20 mouse cellular contexts compared by ENCODE assay signal in genomic region chr6:110467661-110468060, GRCm38 (mm10).
A peak's percentile ranks its signal among the peaks of the same experiment; 100 is the strongest.
DNase-seq lines count a peak whose midpoint lies in the region; ATAC-seq and TF ChIP-seq lines count a peak whose summit lies in the region.
"Had no signal": no experiment of that assay in that cellular context is flagged by ENCODE, and none has a peak within 500 bp of the region (broad histone marks: within the 10 kb centered on the region; RNA-seq: fewer than 3 reads in every experiment).

No protein-coding gene starts in this region.

- H3K9me3 ChIP-seq in heart, embryonic 12.5 days (replicated peaks), result no peaks in the 10 kb centered on the region
- H3K9me3 ChIP-seq: embryonic facial prominence, embryonic 10.5 days; forebrain, embryonic 15.5 days; hindbrain, embryonic 10.5 days; hindbrain, embryonic 15.5 days had no signal

- no peak overlapping the region for H3K27ac ChIP-seq in heart, embryonic 12.5 days (ENCODE audit: poor library complexity, severe bottlenecking)
- H3K27ac ChIP-seq: embryonic facial prominence, embryonic 10.5 days; forebrain, embryonic 15.5 days; heart, adult 2 months; hindbrain, embryonic 10.5 days; hindbrain, embryonic 15.5 days had no signal

- H3K27me3 ChIP-seq in C2C12 (ENCODE audit: control insufficient read depth, insufficient read depth, insufficient read length), result no peaks in the 10 kb centered on the region
- H3K27me3 ChIP-seq in heart, embryonic 12.5 days (replicated peaks), result no peaks in the 10 kb centered on the region
- H3K27me3 ChIP-seq: forebrain, embryonic 15.5 days; hindbrain, embryonic 15.5 days had no signal

- no peak for TF ChIP-seq CTCF in C2C12 (IDR thresholded peaks at IDR 0.05; ENCODE audit: control insufficient read depth, insufficient read depth, insufficient read length)

- intact Hi-C loops in gastrocnemius, postnatal 14 days (cut with DNase I; ENCODE audit: low total_unique reads), result no loop called here

- no peak overlapping the region for H3K4me3 ChIP-seq in C2C12 (ENCODE audit: insufficient read depth, poor library complexity, severe bottlenecking)
- no peak overlapping the region for H3K4me3 ChIP-seq in heart, embryonic 12.5 days
- H3K4me3 ChIP-seq: embryonic facial prominence, embryonic 10.5 days; erythroblast, embryonic 14.5 days; forebrain, embryonic 15.5 days; heart, adult 2 months; hindbrain, embryonic 10.5 days; hindbrain, embryonic 15.5 days had no signal

- H3K79me3 ChIP-seq in C2C12 (ENCODE audit: low read depth), result no peaks in the 10 kb centered on the region

- no peak for ATAC-seq in heart, embryonic 12.5 days (ENCODE audit: insufficient number of reproducible peaks, low FRiP score)
- ATAC-seq: forebrain, embryonic 15.5 days; intestine, embryonic 16.5 days had no signal

- no peaks in the 10 kb centered on the region for H3K79me2 ChIP-seq in C2C12 (ENCODE audit: control insufficient read depth, insufficient read depth)

- no peak overlapping the region for H3K9ac ChIP-seq in heart, embryonic 12.5 days
- H3K9ac ChIP-seq: forebrain, embryonic 15.5 days; hindbrain, embryonic 15.5 days had no signal

- H3K36me3 ChIP-seq in C2C12 (ENCODE audit: control insufficient read depth, insufficient read depth), result no peaks in the 10 kb centered on the region
- H3K36me3 ChIP-seq in heart, embryonic 12.5 days, result no peaks in the 10 kb centered on the region
- H3K36me3 ChIP-seq: embryonic facial prominence, embryonic 10.5 days; forebrain, embryonic 15.5 days; hindbrain, embryonic 10.5 days; hindbrain, embryonic 15.5 days had no signal

- H3K4me1 ChIP-seq in heart, embryonic 12.5 days (replicated peaks), result no peaks in the 10 kb centered on the region
- H3K4me1 ChIP-seq: embryonic facial prominence, embryonic 10.5 days; forebrain, embryonic 15.5 days; hindbrain, embryonic 10.5 days; hindbrain, embryonic 15.5 days had no signal

- H3K4me2 ChIP-seq in heart, embryonic 12.5 days, result no peak overlapping the region
- H3K4me2 ChIP-seq: forebrain, embryonic 15.5 days; heart, embryonic 11.5 days; hindbrain, embryonic 15.5 days had no signal

- no peak overlapping the region for H3ac ChIP-seq in C2C12 (ENCODE audit: control insufficient read depth, insufficient read length, low read depth)

- peak; percentile 10 to 77 for DNase-seq in adrenal gland, adult (ENCODE audit: inconsistent age in 2 of 2, low spot score in 1 of 2)
- DNase-seq in adrenal gland, postnatal 4 days (ENCODE audit: low spot score in 2 of 2), result no peak
- peak; percentile 3 for DNase-seq in adrenal gland, postnatal 14 days
- DNase-seq in fibroblast of lung, adult 2 months (ENCODE audit: low read depth), result peak; percentile 19
- DNase-seq in gastrocnemius, postnatal 14 days, result no peak
- no peak for DNase-seq in frontal cortex, postnatal 25 days (ENCODE audit: low spot score in 2 of 2)
- DNase-seq: cerebellum, adult 18-20 months; cerebellum, postnatal 10 days; gastrocnemius, postnatal 10 days; heart, adult 2 months; kidney, adult 2 months had no signal

TF ChIP-seq in C2C12, 6 proteins besides CTCF, POLR2A, EP300 and RAD21:
- no peak for TF ChIP-seq USF1 (IDR thresholded peaks at IDR 0.05; ENCODE audit: low read depth)
- TF ChIP-seq CEBPB (IDR thresholded peaks at IDR 0.05; ENCODE audit: low read depth), result peak; percentile 24
- peak; percentile 84 for TF ChIP-seq MYOD1 (IDR thresholded peaks at IDR 0.05; ENCODE audit: control insufficient read depth, insufficient read length, low read depth)
- peak; percentile 78 for TF ChIP-seq FOSL1 (IDR thresholded peaks at IDR 0.05; ENCODE audit: insufficient read depth, low read length, poor library complexity, severe bottlenecking)

Comparison
In these comparisons a context has a peak if more than half of its experiments do, and no peak if none do; other contexts are left out.
1. DNase-seq: peak in adrenal gland, adult (2 of 2), adrenal gland, postnatal 14 days (single experiment) and fibroblast of lung, adult 2 months (single experiment); none in adrenal gland, postnatal 4 days (0 of 2), gastrocnemius, postnatal 14 days (single experiment) and frontal cortex, postnatal 25 days (0 of 2).